Mouse (Mus musculus): Measurements from ENCODE around the gene Hist1h2ac. TPM values are rescaled to one million over a fixed set of nuclear protein-coding genes. Genes with fewer than 3 reads are reported as not detected.

Hist1h2ac gene
- polyA plus RNA-seq, 1 experiment from 2014 or later, result 0.79 TPM

DNA sequence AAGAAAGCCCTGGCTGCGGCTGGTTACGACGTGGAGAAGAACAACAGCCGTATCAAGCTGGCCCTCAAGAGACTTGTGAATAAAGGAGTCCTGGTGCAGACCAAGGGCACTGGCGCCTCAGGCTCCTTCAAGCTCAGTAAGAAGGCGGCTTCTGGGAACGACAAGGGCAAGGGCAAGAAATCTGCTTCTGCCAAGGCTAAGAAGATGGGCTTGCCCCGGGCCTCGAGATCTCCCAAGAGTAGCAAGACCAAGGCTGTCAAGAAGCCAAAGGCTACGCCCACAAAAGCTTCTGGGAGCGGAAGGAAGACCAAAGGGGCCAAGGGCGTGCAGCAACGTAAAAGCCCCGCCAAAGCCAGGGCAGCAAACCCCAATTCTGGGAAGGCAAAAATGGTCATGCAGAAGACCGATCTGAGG, 12.3 kb upstream of the Hist1h2ac start:
- WGBS, result 63% methylated on average over 13 of the region's 15 CpGs
- Histone ChIP-seq H3K9me3 (ENCODE audit: control insufficient read depth, low read length) (no peaks in the 10 kb centered on the region), H3K9ac (ENCODE audit: low read depth, low read length) (no peak overlapping the region), H3K4me2 (replicated peaks; ENCODE audit: low read depth, low read length) (no peak overlapping the region), H3K4me1 (replicated peaks; ENCODE audit: control insufficient read depth, insufficient read depth, low read length) (no peaks in the 10 kb centered on the region), H3K27ac (ENCODE audit: low read depth, low read length) (no peak overlapping the region), H3K4me3 (ENCODE audit: low read depth, low read length) (no peak overlapping the region), H3K36me3 (ENCODE audit: control insufficient read depth, insufficient read depth, low read length) (no peaks in the 10 kb centered on the region), H3K27me3 (ENCODE audit: control insufficient read depth, insufficient read depth, low read length) (no peaks in the 10 kb centered on the region)
- DNase-seq (ENCODE audit: low spot score) (no peak), ATAC-seq (ENCODE audit: low FRiP score) (no peak)

GRCm38 (mm10) chr13:23695514-23695913, 11.8 kb upstream of the Hist1h2ac start, which contains the start of gene Hist1h1t:
Gene Hist1h1t (plus strand): TSS chr13:23695814.
- Histone ChIP-seq H3K36me3 (ENCODE audit: control insufficient read depth, insufficient read depth, low read length) (no peaks in the 10 kb centered on the region), H3K4me2 (replicated peaks; ENCODE audit: low read depth, low read length) (no peak within 1 kb of the TSS), H3K9ac (ENCODE audit: low read depth, low read length) (no peak within 1 kb of the TSS), H3K4me3 (ENCODE audit: low read depth, low read length) (no peak within 1 kb of the TSS), H3K4me1 (replicated peaks; ENCODE audit: control insufficient read depth, insufficient read depth, low read length) (no peaks in the 10 kb centered on the region), H3K27ac (ENCODE audit: low read depth, low read length) (no peak within 1 kb of the TSS), H3K9me3 (ENCODE audit: control insufficient read depth, low read length) (no peaks in the 10 kb centered on the region), H3K27me3 (ENCODE audit: control insufficient read depth, insufficient read depth, low read length) (no peaks in the 10 kb centered on the region)
- 48% methylated on average over 13 of the region's 13 CpGs for whole genome bisulfite sequencing
- ATAC-seq (ENCODE audit: low FRiP score) (no peak), DNase-seq (ENCODE audit: low spot score) (no peak)

GRCm38 (mm10) chr13:23694956-23695355, 11.2 kb upstream of the Hist1h2ac start:
- DNase-seq (ENCODE audit: low spot score) (no peak), ATAC-seq (ENCODE audit: low FRiP score) (no peak)
- no peak overlapping the region for H3K4me3 ChIP-seq (ENCODE audit: low read depth, low read length)
- no peak overlapping the region for H3K4me2 ChIP-seq (replicated peaks; ENCODE audit: low read depth, low read length)
- H3K9ac ChIP-seq (ENCODE audit: low read depth, low read length), result no peak overlapping the region
- no peaks in the 10 kb centered on the region for H3K9me3 ChIP-seq (ENCODE audit: control insufficient read depth, low read length)
- no peaks in the 10 kb centered on the region for H3K36me3 ChIP-seq (ENCODE audit: control insufficient read depth, insufficient read depth, low read length)
- H3K27me3 ChIP-seq (ENCODE audit: control insufficient read depth, insufficient read depth, low read length), result no peaks in the 10 kb centered on the region
- H3K27ac ChIP-seq (ENCODE audit: low read depth, low read length), result no peak overlapping the region
- 96% methylated on average over 9 of the region's 9 CpGs for WGBS
- no peaks in the 10 kb centered on the region for H3K4me1 ChIP-seq (replicated peaks; ENCODE audit: control insufficient read depth, insufficient read depth, low read length)

GRCm38 (mm10) chr13:23693856-23694440, 10.2 kb upstream of the Hist1h2ac start:
- no peaks in the 10 kb centered on the region for H3K36me3 ChIP-seq (ENCODE audit: control insufficient read depth, insufficient read depth, low read length)
- no peak overlapping the region for H3K4me3 ChIP-seq (ENCODE audit: low read depth, low read length)
- H3K27ac ChIP-seq (ENCODE audit: low read depth, low read length), result no peak overlapping the region
- no peak overlapping the region for H3K4me2 ChIP-seq (replicated peaks; ENCODE audit: low read depth, low read length)
- H3K9ac ChIP-seq (ENCODE audit: low read depth, low read length), result no peak overlapping the region
- ATAC-seq (ENCODE audit: low FRiP score) (no peak), DNase-seq (ENCODE audit: low spot score) (no peak)
- no peaks in the 10 kb centered on the region for H3K9me3 ChIP-seq (ENCODE audit: control insufficient read depth, low read length)
- H3K4me1 ChIP-seq (replicated peaks; ENCODE audit: control insufficient read depth, insufficient read depth, low read length), result no peaks in the 10 kb centered on the region
- 88% methylated on average over 6 of the region's 6 CpGs for WGBS
- H3K27me3 ChIP-seq (ENCODE audit: control insufficient read depth, insufficient read depth, low read length), result no peaks in the 10 kb centered on the region

DNA sequence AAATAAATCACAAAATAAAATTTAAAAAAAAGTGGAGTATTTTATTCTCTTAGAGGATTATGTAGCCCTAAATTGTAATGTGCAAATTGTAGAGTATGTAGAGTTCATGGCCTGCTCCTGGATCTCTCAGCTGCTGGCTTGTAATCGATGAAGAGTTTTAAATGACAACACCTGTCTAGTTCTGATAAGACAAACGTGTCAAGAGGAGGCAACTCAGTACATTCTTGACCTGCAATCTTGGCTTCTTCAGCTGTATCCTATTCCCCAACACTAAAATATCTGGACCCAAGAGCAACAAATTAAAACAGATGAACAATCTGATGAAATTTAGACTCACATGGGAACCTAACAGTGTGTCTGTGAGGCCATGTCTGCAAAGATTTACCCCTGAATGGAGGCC, 5.7 kb upstream of the Hist1h2ac start:
- Histone ChIP-seq H3K4me1 (replicated peaks; ENCODE audit: control insufficient read depth, insufficient read depth, low read length) (no peaks in the 10 kb centered on the region), H3K27ac (ENCODE audit: low read depth, low read length) (no peak overlapping the region), H3K36me3 (ENCODE audit: control insufficient read depth, insufficient read depth, low read length) (no peaks in the 10 kb centered on the region), H3K9me3 (ENCODE audit: control insufficient read depth, low read length) (no peaks in the 10 kb centered on the region), H3K27me3 (ENCODE audit: control insufficient read depth, insufficient read depth, low read length) (no peaks in the 10 kb centered on the region), H3K4me3 (ENCODE audit: low read depth, low read length) (no peak overlapping the region), H3K4me2 (replicated peaks; ENCODE audit: low read depth, low read length) (no peak overlapping the region), H3K9ac (ENCODE audit: low read depth, low read length) (no peak overlapping the region)
- no peak for DNase-seq (ENCODE audit: low spot score)
- WGBS, result 85% methylated on average over 2 of the region's 2 CpGs
- ATAC-seq (ENCODE audit: low FRiP score), result no peak

DNA sequence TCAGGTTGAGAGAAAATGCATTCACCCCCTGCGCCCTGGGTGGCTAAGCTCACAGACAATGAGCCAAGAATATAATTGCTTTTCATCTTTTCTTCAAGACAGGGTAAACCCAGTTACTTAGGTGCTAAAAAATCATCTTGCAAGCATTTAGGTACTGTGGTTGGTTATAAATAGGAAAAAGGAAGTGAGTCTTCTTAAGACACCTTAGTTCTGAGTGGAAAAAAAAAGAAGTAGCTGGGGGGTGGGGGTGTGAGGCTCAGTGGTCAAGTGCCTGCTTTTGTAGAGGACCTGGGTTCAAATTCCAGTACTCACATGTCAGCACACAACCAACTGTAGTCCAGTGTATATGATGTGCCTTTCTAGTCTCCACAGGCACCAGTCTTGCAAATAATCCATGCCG, 5.2 kb upstream of the Hist1h2ac start:
- Histone ChIP-seq H3K4me2 (replicated peaks; ENCODE audit: low read depth, low read length) (no peak overlapping the region), H3K27ac (ENCODE audit: low read depth, low read length) (no peak overlapping the region)

GRCm38 (mm10) chr13:23687907-23688306, 4.2 kb upstream of the Hist1h2ac start:
- no peak for DNase-seq (ENCODE audit: low spot score)
- H3K9me3 ChIP-seq (ENCODE audit: control insufficient read depth, low read length), result no peaks in the 10 kb centered on the region
- no peak overlapping the region for H3K9ac ChIP-seq (ENCODE audit: low read depth, low read length)
- no peak overlapping the region for H3K4me2 ChIP-seq (replicated peaks; ENCODE audit: low read depth, low read length)
- WGBS, result 94% methylated on average over 7 of the region's 7 CpGs
- H3K27me3 ChIP-seq (ENCODE audit: control insufficient read depth, insufficient read depth, low read length), result no peaks in the 10 kb centered on the region
- H3K36me3 ChIP-seq (ENCODE audit: control insufficient read depth, insufficient read depth, low read length), result no peaks in the 10 kb centered on the region
- no peak for ATAC-seq (ENCODE audit: low FRiP score)
- no peak overlapping the region for H3K4me3 ChIP-seq (ENCODE audit: low read depth, low read length)
- H3K27ac ChIP-seq (ENCODE audit: low read depth, low read length), result no peak overlapping the region
- no peaks in the 10 kb centered on the region for H3K4me1 ChIP-seq (replicated peaks; ENCODE audit: control insufficient read depth, insufficient read depth, low read length)

More for the DNA sequence above, 5.2 kb upstream of the Hist1h2ac start:
- Histone ChIP-seq H3K4me1 (replicated peaks; ENCODE audit: control insufficient read depth, insufficient read depth, low read length) (no peaks in the 10 kb centered on the region), H3K36me3 (ENCODE audit: control insufficient read depth, insufficient read depth, low read length) (no peaks in the 10 kb centered on the region), H3K9ac (ENCODE audit: low read depth, low read length) (no peak overlapping the region), H3K4me3 (ENCODE audit: low read depth, low read length) (no peak overlapping the region), H3K9me3 (ENCODE audit: control insufficient read depth, low read length) (no peaks in the 10 kb centered on the region), H3K27me3 (ENCODE audit: control insufficient read depth, insufficient read depth, low read length) (no peaks in the 10 kb centered on the region)
- WGBS, result 97% methylated on average over 2 of the region's 2 CpGs
- ATAC-seq (ENCODE audit: low FRiP score) (no peak), DNase-seq (ENCODE audit: low spot score) (no peak)

DNA sequence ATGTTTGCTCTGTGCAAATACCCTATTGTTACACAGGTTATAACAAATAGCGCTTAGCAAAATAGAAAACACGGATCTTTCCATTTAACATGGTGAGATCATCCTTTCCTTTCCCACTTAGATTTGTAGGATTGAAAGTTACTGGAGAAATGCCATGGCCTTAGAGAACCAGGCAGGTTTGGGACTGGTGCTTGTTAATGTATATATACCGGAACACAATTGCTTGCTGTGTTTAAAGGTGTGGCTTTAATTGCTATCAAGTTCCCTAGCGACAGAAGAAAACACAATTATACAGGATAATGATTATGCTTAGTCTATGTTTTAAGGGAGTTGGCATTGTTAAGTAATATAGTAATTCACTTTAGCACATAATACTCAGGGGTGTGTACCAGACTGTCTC, 3.4 kb upstream of the Hist1h2ac start:
- H3K27me3 ChIP-seq (ENCODE audit: control insufficient read depth, insufficient read depth, low read length), result no peaks in the 10 kb centered on the region
- H3K27ac ChIP-seq (ENCODE audit: low read depth, low read length), result no peak overlapping the region
- H3K9ac ChIP-seq (ENCODE audit: low read depth, low read length), result no peak overlapping the region
- peaks cover 2% of the 10 kb centered on the region; the same call in 1 of the 2 replicates for H3K4me1 ChIP-seq (replicated peaks; ENCODE audit: control insufficient read depth, insufficient read depth, low read length)
- ATAC-seq (ENCODE audit: low FRiP score) (no peak), DNase-seq (ENCODE audit: low spot score) (no peak)
- H3K4me2 ChIP-seq (replicated peaks; ENCODE audit: low read depth, low read length), result no peak overlapping the region
- H3K9me3 ChIP-seq (ENCODE audit: control insufficient read depth, low read length), result no peaks in the 10 kb centered on the region
- WGBS, result 90% methylated on average over 4 of the region's 4 CpGs
- no peaks in the 10 kb centered on the region for H3K36me3 ChIP-seq (ENCODE audit: control insufficient read depth, insufficient read depth, low read length)
- H3K4me3 ChIP-seq (ENCODE audit: low read depth, low read length), result no peak overlapping the region

DNA sequence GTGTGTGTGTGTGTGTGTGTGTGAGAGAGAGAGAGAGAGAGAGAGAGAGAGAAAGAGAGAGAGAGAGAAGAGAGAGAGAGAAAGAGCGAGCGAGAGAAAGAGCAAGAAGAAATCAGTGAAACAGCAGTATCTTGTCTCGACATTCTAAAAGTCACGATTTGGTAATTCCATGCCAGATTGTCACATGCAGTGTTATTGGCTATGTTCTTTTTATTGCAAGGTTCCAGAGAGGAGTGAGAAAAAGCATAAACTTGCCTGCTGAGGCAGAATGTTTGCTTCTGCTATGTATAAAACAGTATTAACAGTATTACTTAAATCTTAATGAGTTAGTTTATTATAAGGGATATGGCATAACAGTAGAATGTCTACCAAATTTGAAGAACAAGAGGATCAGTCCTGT, 2.2 kb upstream of the Hist1h2ac start:
- Histone ChIP-seq H3K36me3 (ENCODE audit: control insufficient read depth, insufficient read depth, low read length) (no peaks in the 10 kb centered on the region), H3K9ac (ENCODE audit: low read depth, low read length) (peak overlapping the region; percentile 66; the same call in 1 of the 2 replicates), H3K27me3 (ENCODE audit: control insufficient read depth, insufficient read depth, low read length) (no peaks in the 10 kb centered on the region), H3K9me3 (ENCODE audit: control insufficient read depth, low read length) (no peaks in the 10 kb centered on the region), H3K4me3 (ENCODE audit: low read depth, low read length) (peak overlapping the region; percentile 43), H3K27ac (ENCODE audit: low read depth, low read length) (peak overlapping the region; percentile 95), H3K4me1 (replicated peaks; ENCODE audit: control insufficient read depth, insufficient read depth, low read length) (peaks cover 2% of the 10 kb centered on the region; the same call in 1 of the 2 replicates), H3K4me2 (replicated peaks; ENCODE audit: low read depth, low read length) (peak overlapping the region; percentile 76)
- WGBS, result 70% methylated on average over 4 of the region's 4 CpGs
- ATAC-seq (ENCODE audit: low FRiP score) (no peak), DNase-seq (ENCODE audit: low spot score) (no peak)

Data from hindbrain, embryonic 11.5 days (tissue).